Mouse (Mus musculus): ENCODE measurements at regions not wholly inside any gene's neighbourhood (a gene's known extent, or its start where the extent isn't known, plus 50 kb on each side); places are given as distances from the start of the nearest gene placed in this dataset.

- Histone ChIP-seq H3K9ac (ENCODE audit: low read depth, low read length) (no peak overlapping the region), H3K79me2 (ENCODE audit: control insufficient read depth, insufficient read depth, low read length) (no peaks in the 10 kb centered on the region), H3K4me1 (ENCODE audit: control insufficient read depth, insufficient read depth, low read length) (no peaks in the 10 kb centered on the region), H3K27ac (replicated peaks; ENCODE audit: insufficient read depth, low read depth, low read length) (no peak overlapping the region), H3K27me3 (ENCODE audit: control insufficient read depth, insufficient read depth, low read length) (no peaks in the 10 kb centered on the region), H3K36me3 (ENCODE audit: control insufficient read depth, insufficient read depth, low read length) (no peaks in the 10 kb centered on the region), H3K4me3 (ENCODE audit: insufficient read depth, low read depth, low read length) (no peak overlapping the region)
- 90% methylated on average over 5 of the region's 5 CpGs for WGBS
- TF ChIP-seq CTCF (IDR thresholded peaks at IDR 0.05; ENCODE audit: low read depth, low read length): no peak
- TF ChIP-seq POLR2A (IDR thresholded peaks at IDR 0.05; ENCODE audit: extremely low read depth, insufficient read depth, low read length): no peak
- no peak for DNase-seq (ENCODE audit: extremely low read depth, low read depth, low spot score)
Observed at GRCm38 (mm10) chr16:29871395-29871794, 192.8 kb upstream of the Hes1 start.

- no peak for TF ChIP-seq POLR2A (IDR thresholded peaks at IDR 0.05; ENCODE audit: extremely low read depth, insufficient read depth, low read length)
- no peak for TF ChIP-seq CTCF (IDR thresholded peaks at IDR 0.05; ENCODE audit: low read depth, low read length)
- H3K4me3 ChIP-seq (ENCODE audit: insufficient read depth, low read depth, low read length): no peak overlapping the region
- no peak for DNase-seq (ENCODE audit: extremely low read depth, low read depth, low spot score)
- H3K27me3 ChIP-seq (ENCODE audit: control insufficient read depth, insufficient read depth, low read length): no peaks in the 10 kb centered on the region
- no peaks in the 10 kb centered on the region for H3K4me1 ChIP-seq (ENCODE audit: control insufficient read depth, insufficient read depth, low read length)
- 53% methylated on average over 8 of the region's 8 CpGs for WGBS
- no peaks in the 10 kb centered on the region for H3K36me3 ChIP-seq (ENCODE audit: control insufficient read depth, insufficient read depth, low read length)
- no peak overlapping the region for H3K9ac ChIP-seq (ENCODE audit: low read depth, low read length)
- H3K27ac ChIP-seq (replicated peaks; ENCODE audit: insufficient read depth, low read depth, low read length): no peak overlapping the region
- H3K79me2 ChIP-seq (ENCODE audit: control insufficient read depth, insufficient read depth, low read length): no peaks in the 10 kb centered on the region
Observed at GRCm38 (mm10) chr16:29876196-29876595, 188.0 kb upstream of the Hes1 start.

GRCm38 (mm10) chr16:29877372-29878123 is 186.6 kb upstream of the Hes1 start:
- H3K4me3 ChIP-seq (ENCODE audit: insufficient read depth, low read depth, low read length): no peak overlapping the region
- no peak overlapping the region for H3K9ac ChIP-seq (ENCODE audit: low read depth, low read length)
- H3K36me3 ChIP-seq (ENCODE audit: control insufficient read depth, insufficient read depth, low read length): no peaks in the 10 kb centered on the region
- H3K79me2 ChIP-seq (ENCODE audit: control insufficient read depth, insufficient read depth, low read length): no peaks in the 10 kb centered on the region
- no peak overlapping the region for H3K27ac ChIP-seq (replicated peaks; ENCODE audit: insufficient read depth, low read depth, low read length)
- no peak for DNase-seq (ENCODE audit: extremely low read depth, low read depth, low spot score)
- no peak for TF ChIP-seq POLR2A (IDR thresholded peaks at IDR 0.05; ENCODE audit: extremely low read depth, insufficient read depth, low read length)
- TF ChIP-seq CTCF (IDR thresholded peaks at IDR 0.05; ENCODE audit: low read depth, low read length): no peak
- no peaks in the 10 kb centered on the region for H3K4me1 ChIP-seq (ENCODE audit: control insufficient read depth, insufficient read depth, low read length)
- WGBS: 54% methylated on average over 10 of the region's 10 CpGs
- H3K27me3 ChIP-seq (ENCODE audit: control insufficient read depth, insufficient read depth, low read length): no peaks in the 10 kb centered on the region

- H3K27me3 ChIP-seq (ENCODE audit: control insufficient read depth, insufficient read depth, low read length): no peaks in the 10 kb centered on the region
- no peaks in the 10 kb centered on the region for H3K79me2 ChIP-seq (ENCODE audit: control insufficient read depth, insufficient read depth, low read length)
- H3K4me1 ChIP-seq (ENCODE audit: control insufficient read depth, insufficient read depth, low read length): no peaks in the 10 kb centered on the region
- WGBS: 95% methylated on average over 6 of the region's 6 CpGs
- no peak overlapping the region for H3K9ac ChIP-seq (ENCODE audit: low read depth, low read length)
- H3K36me3 ChIP-seq (ENCODE audit: control insufficient read depth, insufficient read depth, low read length): no peaks in the 10 kb centered on the region
- no peak for DNase-seq (ENCODE audit: extremely low read depth, low read depth, low spot score)
- H3K27ac ChIP-seq (replicated peaks; ENCODE audit: insufficient read depth, low read depth, low read length): no peak overlapping the region
- no peak overlapping the region for H3K4me3 ChIP-seq (ENCODE audit: insufficient read depth, low read depth, low read length)
- TF ChIP-seq CTCF (IDR thresholded peaks at IDR 0.05; ENCODE audit: low read depth, low read length) (no peak), POLR2A (IDR thresholded peaks at IDR 0.05; ENCODE audit: extremely low read depth, insufficient read depth, low read length) (no peak)
Observed at GRCm38 (mm10) chr16:29879665-29880064, 184.5 kb upstream of the Hes1 start.

- no peak overlapping the region for H3K27ac ChIP-seq (replicated peaks; ENCODE audit: insufficient read depth, low read depth, low read length)
- H3K36me3 ChIP-seq (ENCODE audit: control insufficient read depth, insufficient read depth, low read length): no peaks in the 10 kb centered on the region
- WGBS: 91% methylated on average over 12 of the region's 12 CpGs
- no peak overlapping the region for H3K4me3 ChIP-seq (ENCODE audit: insufficient read depth, low read depth, low read length)
- no peak for TF ChIP-seq POLR2A (IDR thresholded peaks at IDR 0.05; ENCODE audit: extremely low read depth, insufficient read depth, low read length)
- TF ChIP-seq CTCF (IDR thresholded peaks at IDR 0.05; ENCODE audit: low read depth, low read length): no peak
- no peak for DNase-seq (ENCODE audit: extremely low read depth, low read depth, low spot score)
- no peaks in the 10 kb centered on the region for H3K4me1 ChIP-seq (ENCODE audit: control insufficient read depth, insufficient read depth, low read length)
- H3K79me2 ChIP-seq (ENCODE audit: control insufficient read depth, insufficient read depth, low read length): no peaks in the 10 kb centered on the region
- no peak overlapping the region for H3K9ac ChIP-seq (ENCODE audit: low read depth, low read length)
- H3K27me3 ChIP-seq (ENCODE audit: control insufficient read depth, insufficient read depth, low read length): no peaks in the 10 kb centered on the region
Observed at GRCm38 (mm10) chr16:29881497-29881896, 182.7 kb upstream of the Hes1 start.

- no peaks in the 10 kb centered on the region for H3K36me3 ChIP-seq (ENCODE audit: control insufficient read depth, insufficient read depth, low read length)
Observed at GRCm38 (mm10) chr16:29882226-29882972, 181.8 kb upstream of the Hes1 start.

More at GRCm38 (mm10) chr16:29882226-29882972, 181.8 kb upstream of the Hes1 start:
- Histone ChIP-seq H3K9ac (ENCODE audit: low read depth, low read length) (no peak overlapping the region), H3K27ac (replicated peaks; ENCODE audit: insufficient read depth, low read depth, low read length) (no peak overlapping the region), H3K4me3 (ENCODE audit: insufficient read depth, low read depth, low read length) (no peak overlapping the region), H3K79me2 (ENCODE audit: control insufficient read depth, insufficient read depth, low read length) (no peaks in the 10 kb centered on the region), H3K27me3 (ENCODE audit: control insufficient read depth, insufficient read depth, low read length) (no peaks in the 10 kb centered on the region), H3K4me1 (ENCODE audit: control insufficient read depth, insufficient read depth, low read length) (no peaks in the 10 kb centered on the region; the same call in 1 of the 2 replicates)
- TF ChIP-seq CTCF (IDR thresholded peaks at IDR 0.05; ENCODE audit: low read depth, low read length) (no peak), POLR2A (IDR thresholded peaks at IDR 0.05; ENCODE audit: extremely low read depth, insufficient read depth, low read length) (no peak)
- DNase-seq (ENCODE audit: extremely low read depth, low read depth, low spot score): peak; percentile 68
- 38% methylated on average over 10 of the region's 10 CpGs for WGBS
